Mouse (Mus musculus): Measurements from ENCODE around the gene Gm867.
A peak's percentile ranks its signal among the peaks of the same experiment; 100 is the strongest.

Gm867 gene

DNA sequence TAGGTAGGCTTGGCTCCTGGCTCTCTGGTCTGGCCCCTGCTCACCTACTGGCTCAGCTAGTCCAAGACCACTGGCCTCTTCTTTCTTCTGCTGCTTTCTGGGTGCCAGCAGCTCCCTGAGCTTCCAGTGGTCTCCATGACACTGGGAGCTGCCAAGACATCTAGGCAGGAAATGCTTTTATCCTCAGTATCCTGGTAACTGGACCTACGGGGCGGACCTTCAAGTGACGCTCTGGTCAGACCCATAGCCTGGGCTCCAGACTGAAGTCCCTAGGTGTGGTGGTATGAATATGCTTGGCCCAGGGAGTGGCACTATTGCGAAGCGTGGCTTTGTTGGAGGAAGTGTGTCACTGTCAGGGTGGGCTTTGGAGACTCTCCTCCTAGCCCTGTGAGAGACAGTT lies at the start of gene Gm867:
TSS of gene Gm867 (minus strand) at position 153 of the 400 bp plus-strand sequence.
- DNase-seq: no peak

DNA sequence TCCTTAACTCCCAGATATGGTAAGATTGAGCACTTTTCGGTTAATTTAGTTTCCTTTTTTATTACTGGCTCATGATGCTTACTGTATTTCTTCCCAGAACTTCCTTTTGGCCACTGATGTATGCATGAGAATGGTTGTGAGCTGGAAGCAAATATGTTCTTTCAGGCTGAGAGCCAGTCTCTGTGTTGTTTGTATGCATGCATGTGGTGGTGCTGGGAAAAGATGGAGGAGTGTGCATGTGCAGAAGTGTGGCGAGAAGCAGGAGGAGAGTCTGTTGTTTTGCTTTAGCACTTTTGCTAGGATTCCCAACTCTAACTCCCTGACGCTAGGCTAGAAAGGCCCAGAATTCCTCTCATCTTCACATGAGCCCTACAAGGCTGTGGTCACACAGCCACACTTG lies 39.0 kb upstream of the Gm867 start:
- DNase-seq: no peak

GRCm38 (mm10) chr10:75978835-75979157 lies 38.3 kb upstream of the Gm867 start:
- no peak for DNase-seq

DNA sequence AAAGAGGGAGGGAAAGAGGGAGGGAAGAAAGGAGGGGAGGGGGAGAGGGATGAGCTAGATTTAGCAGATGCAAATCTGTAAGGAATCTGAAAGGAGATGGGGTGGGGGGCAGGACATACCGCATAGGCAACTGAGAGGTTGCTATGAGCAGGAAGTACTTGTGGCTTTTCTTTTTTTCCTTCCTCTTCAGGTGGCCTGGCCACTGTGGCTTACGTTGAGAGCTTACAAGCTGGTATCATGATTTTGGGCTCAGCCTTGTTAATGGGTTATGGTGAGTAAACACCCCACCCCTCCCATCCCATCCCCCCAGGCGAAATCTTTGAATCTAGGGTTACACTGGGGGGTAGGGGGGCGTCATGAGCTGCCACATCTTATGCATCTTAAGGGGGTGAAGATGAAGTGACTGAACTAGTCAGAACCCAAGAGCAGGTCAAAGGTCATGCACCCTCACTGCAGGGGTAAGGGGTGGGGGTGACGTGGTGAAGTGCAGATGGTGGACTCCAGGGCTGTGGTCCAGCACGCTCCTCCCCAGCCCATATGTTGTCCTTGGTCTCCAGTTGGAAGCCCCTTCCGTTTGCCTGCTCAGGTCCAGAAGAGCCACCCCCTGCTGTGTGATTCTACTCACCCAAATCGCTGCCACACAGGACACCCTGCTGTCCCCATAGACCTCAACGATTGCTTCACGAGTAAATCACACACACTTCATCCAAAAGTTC lies 37.8 kb upstream of the Gm867 start:
- no peak for DNase-seq

DNA sequence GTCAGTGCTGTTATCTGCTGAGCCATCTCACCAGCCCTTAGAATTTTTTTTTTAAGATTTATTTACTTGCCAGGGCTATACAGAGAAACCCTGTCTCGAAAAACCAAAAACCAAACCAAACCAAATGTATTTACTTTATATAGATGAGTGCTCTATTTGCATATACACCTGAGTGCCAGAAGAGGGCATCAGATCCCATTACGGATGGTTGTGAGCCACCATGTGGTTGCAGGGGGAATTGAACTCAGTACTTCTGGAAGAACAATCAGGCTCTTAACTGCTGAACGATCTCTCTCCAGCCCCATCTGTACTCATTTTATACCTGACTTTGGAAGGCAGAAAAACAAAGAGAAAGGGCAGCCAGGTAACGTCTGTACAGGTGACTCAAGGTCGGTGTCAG lies 34.7 kb upstream of the Gm867 start:
- DNase-seq: no peak

DNA sequence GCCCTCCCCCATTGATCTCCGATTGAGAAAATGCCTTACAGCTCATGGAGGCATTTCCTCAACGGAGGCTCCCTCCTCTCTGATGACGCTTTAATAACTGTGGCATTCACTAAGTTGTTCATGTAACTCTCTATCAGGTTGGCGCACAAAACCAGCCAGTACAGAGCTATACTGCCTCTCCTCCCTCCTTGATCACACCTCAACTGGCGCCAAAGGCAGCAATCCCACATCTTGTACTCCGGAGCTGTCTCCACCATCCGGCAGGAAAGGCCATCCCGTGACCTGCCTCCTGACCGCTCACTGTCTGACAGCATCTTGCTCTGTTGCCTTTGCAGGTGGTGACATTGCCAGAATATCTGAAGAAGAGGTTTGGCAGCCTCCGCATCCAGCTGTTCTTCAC lies 33.4 kb upstream of the Gm867 start:
- no peak for DNase-seq

DNA sequence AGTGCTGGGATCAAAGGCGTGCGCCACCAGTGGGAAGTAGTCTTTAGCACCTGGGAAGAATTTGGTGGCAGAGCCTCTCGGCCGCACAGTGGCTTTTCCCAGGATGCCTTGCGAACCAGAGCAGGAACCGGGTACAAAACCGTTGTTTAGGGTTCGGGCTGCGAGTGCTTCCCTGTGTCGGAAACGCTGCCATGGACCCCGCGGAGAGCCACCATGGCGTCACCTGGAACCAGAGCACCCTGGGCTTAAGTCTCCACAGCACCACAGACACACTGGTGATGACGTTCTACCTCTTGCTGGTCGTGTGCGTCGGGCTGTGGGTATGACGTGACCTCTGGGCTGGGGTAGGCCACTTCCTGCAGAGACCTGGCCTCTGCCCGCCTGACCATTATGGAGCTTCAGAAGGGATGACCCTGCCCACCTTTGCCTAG lies 13.9 kb upstream of the Gm867 start, which contains the start of gene Gm5134:
TSS of gene Gm5134 (plus strand) at position 134 of the 431 bp plus-strand sequence.
- no peak for DNase-seq

DNA sequence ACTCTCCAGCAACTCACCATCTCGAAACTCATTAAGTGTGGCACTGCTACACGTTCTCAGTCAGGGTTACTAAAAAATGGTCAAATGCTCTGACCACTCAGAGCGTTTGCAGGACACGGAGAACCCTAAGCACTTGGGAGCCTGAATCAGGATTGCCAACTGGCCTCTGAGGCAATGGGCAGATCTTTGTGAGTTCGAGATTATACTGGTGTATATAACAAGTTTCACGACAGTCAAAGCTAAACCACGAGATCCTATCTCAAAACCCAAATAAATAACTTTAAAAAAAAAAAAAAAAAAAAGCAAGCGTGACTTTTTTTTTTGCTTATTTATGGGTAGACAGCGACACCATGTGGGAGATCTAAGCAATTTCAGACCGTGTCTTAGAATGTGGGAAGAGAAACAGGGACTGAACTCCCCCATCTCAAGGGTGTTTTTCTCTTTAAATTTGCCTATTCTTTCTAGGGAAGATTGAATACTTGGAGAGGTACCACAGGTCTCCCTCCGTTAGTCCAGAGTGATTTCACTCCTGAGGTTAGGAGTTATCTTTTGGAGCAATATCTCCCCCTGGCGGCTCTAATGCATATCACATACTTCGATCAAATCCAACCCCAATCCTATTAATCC lies 11.1 kb upstream of the Gm867 start:
- peak; percentile 37 to 67 for DNase-seq

DNA sequence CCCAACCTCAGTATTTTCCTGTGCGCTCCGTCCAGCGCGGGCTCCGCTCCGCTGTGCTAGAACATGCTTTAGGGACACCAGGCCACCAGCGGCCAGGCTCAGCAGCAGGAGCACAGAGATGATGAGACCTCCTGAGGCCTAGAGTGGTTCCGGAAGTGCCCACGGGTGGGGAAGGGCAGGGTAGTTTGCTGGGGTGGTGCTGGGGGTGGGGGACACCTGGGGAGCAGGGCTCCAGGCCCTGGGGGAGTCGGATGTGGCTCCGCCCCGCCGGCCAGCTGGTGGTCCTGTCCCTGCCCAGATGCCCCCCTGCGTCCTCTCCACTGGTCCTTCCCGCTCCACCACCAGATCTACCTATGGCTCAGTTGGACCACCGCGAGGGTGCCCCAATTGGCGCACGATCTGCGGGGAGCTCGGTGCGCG lies 10.3 kb upstream of the Gm867 start:
- peak; percentile 16 to 22 for DNase-seq

GRCm38 (mm10) chr10:75949053-75950045 lies 8.9 kb upstream of the Gm867 start:
- DNase-seq: no peak

GRCm38 (mm10) chr10:75948079-75948478 lies 7.6 kb upstream of the Gm867 start:
- no peak for DNase-seq

DNA sequence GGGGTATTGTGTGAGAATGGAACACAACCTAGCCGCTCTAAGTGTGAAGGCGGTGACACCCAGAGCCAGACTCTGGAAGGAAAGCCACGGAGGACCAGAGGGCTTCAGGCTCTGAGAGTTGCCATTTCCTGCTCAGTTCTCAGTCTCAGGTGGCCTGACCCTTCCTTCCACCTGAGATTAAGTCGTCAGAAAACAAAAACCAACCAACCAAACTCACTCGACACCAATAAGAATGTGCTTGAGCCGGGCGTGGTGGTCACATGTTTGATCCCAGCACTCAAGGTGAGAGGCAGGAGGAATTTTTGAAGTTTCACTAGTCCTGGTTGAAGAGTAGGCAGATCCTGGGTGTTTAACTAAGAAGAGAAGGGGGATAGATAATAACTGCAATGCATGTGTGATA lies 5.4 kb upstream of the Gm867 start:
- DNase-seq: no peak

GRCm38 (mm10) chr10:75945213-75945612 lies 4.7 kb upstream of the Gm867 start:
- DNase-seq: no peak

DNA sequence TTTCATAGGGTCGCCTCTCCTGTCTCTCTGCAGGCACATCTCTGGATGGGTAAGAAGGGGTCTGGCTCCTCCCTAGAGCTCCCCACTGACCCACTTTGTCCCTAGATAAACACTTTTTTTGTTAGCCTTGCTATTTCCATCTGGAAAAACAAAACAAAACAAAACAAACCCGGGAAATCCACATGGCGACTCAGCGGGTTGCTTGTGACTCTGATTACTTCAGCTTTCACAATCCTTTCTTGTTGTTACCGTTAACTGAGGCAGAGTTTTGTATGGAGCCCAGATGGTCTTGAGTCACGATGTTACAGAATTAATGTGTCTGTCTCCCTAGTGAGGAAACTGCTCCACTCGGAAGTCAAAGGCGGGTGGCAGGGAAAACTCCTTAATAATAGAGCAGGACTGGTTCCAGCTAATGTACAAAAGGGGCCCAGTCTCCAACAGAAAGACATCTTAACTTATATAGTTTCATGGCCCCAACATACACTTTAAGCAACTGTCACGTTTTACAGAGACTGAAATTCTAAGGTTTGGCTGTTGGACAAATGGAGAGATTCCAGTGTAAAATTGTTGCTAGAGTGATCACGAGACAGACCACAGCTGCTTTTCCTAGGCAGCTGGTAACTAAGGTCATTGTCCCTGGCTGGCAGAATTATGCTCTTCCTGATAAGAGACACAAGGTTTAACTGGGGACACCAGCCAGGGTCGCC lies 3.7 kb upstream of the Gm867 start:
- no peak for DNase-seq

DNA sequence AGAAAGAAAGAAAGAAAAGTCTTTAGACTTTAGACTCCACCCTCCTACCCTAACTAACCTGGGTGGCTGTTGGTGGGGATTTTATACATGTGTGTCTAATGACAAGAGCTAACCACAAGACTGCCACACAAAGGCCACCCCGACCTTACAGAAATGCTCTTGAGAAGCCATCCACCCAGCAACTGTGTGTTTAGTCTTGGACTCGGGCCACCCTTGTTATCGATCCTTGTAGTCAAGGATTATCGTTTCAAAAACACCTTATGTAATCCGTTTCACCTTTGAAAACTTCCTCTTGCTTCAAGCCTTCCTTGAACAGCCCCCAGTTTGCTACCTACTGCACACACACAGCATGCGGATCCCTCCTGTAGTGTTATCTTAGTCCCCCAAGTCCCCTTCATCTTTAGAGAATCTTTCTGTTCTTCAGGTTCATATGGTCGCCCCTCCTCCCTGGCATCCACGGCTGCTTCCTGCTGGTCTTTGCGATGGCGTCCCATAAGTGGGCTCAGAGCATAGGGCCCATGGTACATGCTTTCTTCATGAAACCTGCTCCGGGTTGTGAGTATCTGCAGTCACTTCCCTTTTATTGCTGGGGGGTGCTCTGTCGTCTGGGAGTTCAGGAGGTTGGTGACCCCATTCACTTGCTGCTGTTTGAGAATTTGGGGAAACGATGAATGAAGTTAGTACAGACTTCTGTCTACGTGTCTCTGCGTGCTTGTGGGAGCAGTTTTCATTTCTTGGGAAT lies 2.4 kb upstream of the Gm867 start, which contains the start of gene Vpreb3:
TSS of gene Vpreb3 (plus strand) at position 322 of the 742 bp plus-strand sequence.
- no peak for DNase-seq

- no peak for DNase-seq
These were observed 761 bp upstream of the Gm867 start for GRCm38 (mm10) chr10:75941042-75941824.

GRCm38 (mm10) chr10:75939481-75940234 lies 814 bp downstream of the Gm867 start:
- no peak for DNase-seq

- DNase-seq: no peak
These were observed 2.4 kb downstream of the Gm867 start for GRCm38 (mm10) chr10:75937851-75938643.

- DNase-seq: no peak
These were observed 3.4 kb downstream of the Gm867 start for GRCm38 (mm10) chr10:75936909-75937667.

Data from cerebellum, postnatal 36 days (tissue).